Mouse (Mus musculus) midbrain, embryonic 13.5 days (tissue): ENCODE measurements at regions not wholly inside any gene's neighbourhood (a gene's known extent, or its start where the extent isn't known, plus 50 kb on each side); places are given as distances from the start of the nearest gene placed in this dataset.
"Not testable (repeated sequence)": the region's sequence is repeated elsewhere in the genome, so short reads cannot be mapped to it uniquely, and the experiment has no call there.

ENCODE experiments used
- ATAC-seq: fragments of 200-750 bp; cut with Nextera tagmentation; 2 replicates; pipeline ENCODE4 v1.8.0; 2017; ENCODE audit warnings: mild to moderate bottlenecking, moderate TSS enrichment, moderate library complexity
- H3K27ac ChIP-seq: fragments of 300-500 bp; sonication (generic); 2 replicates; pipeline ENCODE4 v1.5.1; 2015; ENCODE audit warnings: inconsistent platforms, mild to moderate bottlenecking, moderate library complexity
- H3K27me3 ChIP-seq: fragments of 300-500 bp; sonication (generic); 2 replicates; pipeline ENCODE4 v1.6.1; 2015; ENCODE audit warnings: mild to moderate bottlenecking, inconsistent platforms
- H3K36me3 ChIP-seq: fragments of 300-500 bp; sonication (generic); 2 replicates; pipeline ENCODE4 v1.6.1; 2015; ENCODE audit warnings: mild to moderate bottlenecking, inconsistent platforms
- H3K4me1 ChIP-seq: fragments of 300-500 bp; sonication (generic); replicated peaks from 2 replicates; pipeline ENCODE4 v1.6.1; 2015; ENCODE audit warnings: inconsistent platforms
- H3K4me2 ChIP-seq: fragments of 300-500 bp; sonication (generic); replicated peaks from 2 replicates; pipeline ENCODE4 v1.6.1; 2015; ENCODE audit warnings: moderate library complexity, mild to moderate bottlenecking, inconsistent platforms
- H3K4me3 ChIP-seq: fragments of 300-500 bp; sonication (generic); replicated peaks from 2 replicates; pipeline ENCODE4 v1.5.1; 2015; ENCODE audit warnings: mild to moderate bottlenecking, inconsistent platforms
- H3K9ac ChIP-seq: fragments of 300-500 bp; sonication (generic); replicated peaks from 2 replicates; pipeline ENCODE4 v1.6.1; 2015; ENCODE audit warnings: mild to moderate bottlenecking, inconsistent platforms
- H3K9me3 ChIP-seq: fragments of 300-500 bp; sonication (generic); 2 replicates; pipeline ENCODE4 v1.6.1; 2016; ENCODE audit warnings: mild to moderate bottlenecking, inconsistent platforms
- WGBS: fragments of 180-500 bp; shearing (Covaris S2); methylation state at CpG from one replicate; pipeline ENCODE4 v1.1.7; 2015; 5-methylcytosine and 5-hydroxymethylcytosine counted together

GRCm38 (mm10) chr16:12652180-12652579 is 457.3 kb upstream of the Ercc4 start:
- no peak overlapping the region for H3K4me3 ChIP-seq
- no peak overlapping the region for H3K9ac ChIP-seq
- ATAC-seq: no peak
- no peaks in the 10 kb centered on the region for H3K4me1 ChIP-seq
- WGBS: 80% methylated on average over 3 of the region's 3 CpGs
- H3K27ac ChIP-seq: no peak overlapping the region
- H3K36me3 ChIP-seq: no peaks in the 10 kb centered on the region
- H3K4me2 ChIP-seq: no peak overlapping the region
- H3K27me3 ChIP-seq: no peaks in the 10 kb centered on the region
- H3K9me3 ChIP-seq: no peaks in the 10 kb centered on the region

DNA sequence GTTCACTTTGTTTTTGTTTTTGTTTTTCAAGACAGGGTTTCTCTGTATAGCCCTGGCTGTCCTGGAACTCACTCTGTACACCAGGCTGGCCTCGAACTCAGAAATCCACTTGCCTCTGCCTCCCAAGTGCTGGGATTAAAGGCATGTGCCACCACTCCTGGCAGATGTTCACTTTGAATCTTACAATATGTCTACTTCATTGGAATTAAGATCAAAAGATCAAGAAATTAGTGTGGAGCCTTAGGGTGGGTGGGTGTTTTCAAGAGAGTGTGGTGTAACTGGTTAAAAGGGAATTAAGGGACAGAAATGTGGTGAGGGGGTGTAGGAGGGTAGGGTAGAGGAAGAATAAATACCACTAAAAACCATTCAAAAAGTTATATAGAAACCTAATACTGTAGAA is 435.8 kb upstream of the Ercc4 start:
- ATAC-seq, H3K9ac ChIP-seq, H3K9me3 ChIP-seq, H3K4me2 ChIP-seq, H3K4me1 ChIP-seq, H3K27me3 ChIP-seq, H3K27ac ChIP-seq, H3K36me3 ChIP-seq, H3K4me3 ChIP-seq: not testable (repeated sequence)
- 88% methylated on average over 1 of the region's 1 CpGs for WGBS

- H3K27ac ChIP-seq: no peak overlapping the region
- H3K4me1 ChIP-seq: no peaks in the 10 kb centered on the region
- no peak overlapping the region for H3K4me3 ChIP-seq
- ATAC-seq: no peak
- no peak overlapping the region for H3K4me2 ChIP-seq
- no peak overlapping the region for H3K9ac ChIP-seq
- no peaks in the 10 kb centered on the region for H3K27me3 ChIP-seq
- H3K9me3 ChIP-seq: no peaks in the 10 kb centered on the region
- no peaks in the 10 kb centered on the region for H3K36me3 ChIP-seq
- WGBS: 83% methylated on average over 2 of the region's 2 CpGs
These were observed 428.0 kb upstream of the Ercc4 start for GRCm38 (mm10) chr16:12681474-12681873.

DNA sequence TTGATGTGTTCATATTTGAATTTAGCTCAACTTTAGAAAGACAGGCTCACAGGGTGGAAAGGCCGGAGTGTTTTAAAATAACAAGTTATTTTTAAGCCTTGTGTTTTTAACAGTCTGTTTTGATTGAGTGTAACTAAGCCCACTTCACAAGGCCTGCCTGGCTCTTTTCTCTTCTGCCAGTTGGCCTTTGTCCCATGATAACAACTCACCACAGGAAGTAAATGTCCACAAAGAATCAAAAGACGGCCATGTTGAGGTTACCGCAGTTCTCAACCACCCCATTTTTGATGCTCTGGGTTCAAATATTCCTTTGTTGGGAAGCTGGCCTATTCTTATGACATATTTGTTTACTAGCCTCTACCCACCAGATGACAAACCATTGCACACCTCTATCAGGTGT is 423.7 kb upstream of the Ercc4 start:
- no peaks in the 10 kb centered on the region for H3K4me1 ChIP-seq
- no peak overlapping the region for H3K4me3 ChIP-seq
- no peak overlapping the region for H3K9ac ChIP-seq
- H3K9me3 ChIP-seq: no peaks in the 10 kb centered on the region
- no peak for ATAC-seq
- no peaks in the 10 kb centered on the region for H3K27me3 ChIP-seq
- 67% methylated on average over 3 of the region's 3 CpGs for WGBS
- H3K27ac ChIP-seq: no peak overlapping the region
- no peak overlapping the region for H3K4me2 ChIP-seq
- no peaks in the 10 kb centered on the region for H3K36me3 ChIP-seq

DNA sequence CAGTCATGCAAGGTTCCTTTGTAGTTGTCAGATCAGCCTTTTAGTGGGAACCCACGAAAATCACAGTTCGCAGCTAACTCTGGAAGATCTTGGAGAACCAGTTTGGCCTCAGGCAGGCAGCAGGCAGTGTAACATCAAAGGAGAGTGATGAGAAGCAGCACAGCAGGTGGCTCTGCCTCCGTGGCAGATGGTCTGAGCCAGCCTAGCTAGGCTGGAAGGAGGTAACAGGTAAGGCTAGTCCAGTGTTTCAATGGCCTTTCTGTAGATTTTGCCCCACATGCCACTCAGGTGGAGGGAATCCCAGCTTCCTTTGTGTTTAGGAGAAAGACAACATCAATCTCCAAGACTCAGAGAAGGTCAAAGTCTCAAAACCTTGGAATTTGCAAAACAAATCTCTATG is 417.7 kb upstream of the Ercc4 start:
- Histone ChIP-seq H3K27ac (no peak overlapping the region), H3K27me3 (no peaks in the 10 kb centered on the region), H3K36me3 (no peaks in the 10 kb centered on the region), H3K9ac (no peak overlapping the region), H3K4me1 (no peaks in the 10 kb centered on the region), H3K4me3 (no peak overlapping the region), H3K9me3 (no peaks in the 10 kb centered on the region), H3K4me2 (no peak overlapping the region)
- WGBS: 29% methylated on average over 3 of the region's 3 CpGs
- no peak for ATAC-seq

- Histone ChIP-seq H3K9ac (no peak overlapping the region), H3K27me3 (no peaks in the 10 kb centered on the region), H3K27ac (no peak overlapping the region), H3K36me3 (no peaks in the 10 kb centered on the region), H3K4me2 (no peak overlapping the region), H3K9me3 (no peaks in the 10 kb centered on the region), H3K4me1 (no peaks in the 10 kb centered on the region), H3K4me3 (no peak overlapping the region)
- no peak for ATAC-seq
- 73% methylated on average over 4 of the region's 5 CpGs for WGBS
These were observed 416.7 kb upstream of the Ercc4 start for GRCm38 (mm10) chr16:12692739-12693292.

- H3K4me2 ChIP-seq: no peak overlapping the region
- 71% methylated on average over 7 of the region's 7 CpGs for WGBS
- no peaks in the 10 kb centered on the region for H3K9me3 ChIP-seq
- no peak overlapping the region for H3K4me3 ChIP-seq
- H3K4me1 ChIP-seq: no peaks in the 10 kb centered on the region
- no peaks in the 10 kb centered on the region for H3K27me3 ChIP-seq
- H3K36me3 ChIP-seq: no peaks in the 10 kb centered on the region
- ATAC-seq: no peak
- H3K27ac ChIP-seq: no peak overlapping the region
- no peak overlapping the region for H3K9ac ChIP-seq
These were observed 416.1 kb upstream of the Ercc4 start for GRCm38 (mm10) chr16:12693346-12693745.

DNA sequence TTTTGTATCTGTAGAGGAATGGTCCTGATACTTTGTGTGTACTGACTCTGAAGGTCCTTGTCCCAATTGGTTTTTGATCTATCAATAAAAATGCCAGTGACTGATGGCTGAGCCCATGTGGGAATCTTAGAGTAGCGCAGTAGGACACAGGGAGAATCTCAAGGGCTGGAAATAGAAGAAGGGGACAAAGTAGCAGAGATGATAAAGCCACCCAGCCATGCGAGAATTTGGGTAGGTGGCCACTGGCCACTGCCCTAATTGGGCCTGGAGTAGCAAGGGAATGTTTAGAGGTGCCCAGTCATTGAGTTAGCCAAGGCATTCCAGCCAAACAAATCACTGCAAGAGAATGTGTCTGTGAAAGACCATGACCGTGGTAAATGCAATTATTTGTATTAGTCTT is 414.8 kb upstream of the Ercc4 start:
- H3K9ac ChIP-seq: no peak overlapping the region
- no peaks in the 10 kb centered on the region for H3K36me3 ChIP-seq
- no peaks in the 10 kb centered on the region for H3K27me3 ChIP-seq
- ATAC-seq: no peak
- H3K4me1 ChIP-seq: no peaks in the 10 kb centered on the region
- no peak overlapping the region for H3K4me2 ChIP-seq
- no peak overlapping the region for H3K4me3 ChIP-seq
- H3K9me3 ChIP-seq: no peaks in the 10 kb centered on the region
- WGBS: 88% methylated on average over 3 of the region's 3 CpGs
- no peak overlapping the region for H3K27ac ChIP-seq

- Histone ChIP-seq H3K4me2 (no peak overlapping the region), H3K4me3 (no peak overlapping the region), H3K36me3 (no peaks in the 10 kb centered on the region), H3K4me1 (no peaks in the 10 kb centered on the region), H3K9me3 (no peaks in the 10 kb centered on the region), H3K27me3 (no peaks in the 10 kb centered on the region), H3K27ac (no peak overlapping the region), H3K9ac (no peak overlapping the region)
- no peak for ATAC-seq
- WGBS: 93% methylated on average over 10 of the region's 10 CpGs
These were observed 412.4 kb upstream of the Ercc4 start for GRCm38 (mm10) chr16:12696939-12697621.

- no peak overlapping the region for H3K4me3 ChIP-seq
- H3K9ac ChIP-seq: no peak overlapping the region
- WGBS: 77% methylated on average over 5 of the region's 5 CpGs
- no peaks in the 10 kb centered on the region for H3K4me1 ChIP-seq
- no peaks in the 10 kb centered on the region for H3K36me3 ChIP-seq
- no peaks in the 10 kb centered on the region for H3K27me3 ChIP-seq
- no peak overlapping the region for H3K4me2 ChIP-seq
- ATAC-seq: peak; percentile 50; the same call in 1 of the 2 replicates
- no peaks in the 10 kb centered on the region for H3K9me3 ChIP-seq
- no peak overlapping the region for H3K27ac ChIP-seq
These were observed 409.9 kb upstream of the Ercc4 start for GRCm38 (mm10) chr16:12699557-12699956.

DNA sequence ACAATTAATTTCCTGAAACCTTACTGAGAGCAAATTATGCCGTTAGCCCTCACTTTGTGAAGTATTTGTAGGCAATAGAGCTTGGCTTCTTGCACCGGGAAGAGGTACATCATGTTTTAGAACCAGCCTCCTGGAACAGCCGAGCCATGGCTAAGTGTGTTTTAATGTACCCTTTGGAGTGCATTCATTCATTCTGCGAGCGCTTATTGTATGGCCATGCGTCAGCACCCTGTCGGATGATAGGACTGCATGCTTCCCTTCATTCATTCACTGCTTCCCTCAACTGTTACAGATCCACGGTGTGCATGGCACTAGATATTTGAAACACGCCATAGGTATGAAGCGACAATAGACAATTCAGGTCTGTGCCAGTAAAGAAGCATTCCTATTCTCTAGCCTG is 409.4 kb upstream of the Ercc4 start:
- Histone ChIP-seq H3K9me3 (no peaks in the 10 kb centered on the region), H3K27ac (no peak overlapping the region), H3K4me1 (no peaks in the 10 kb centered on the region), H3K36me3 (no peaks in the 10 kb centered on the region), H3K4me2 (no peak overlapping the region), H3K4me3 (no peak overlapping the region), H3K27me3 (no peaks in the 10 kb centered on the region), H3K9ac (no peak overlapping the region)
- ATAC-seq: no peak
- 83% methylated on average over 10 of the region's 10 CpGs for WGBS

DNA sequence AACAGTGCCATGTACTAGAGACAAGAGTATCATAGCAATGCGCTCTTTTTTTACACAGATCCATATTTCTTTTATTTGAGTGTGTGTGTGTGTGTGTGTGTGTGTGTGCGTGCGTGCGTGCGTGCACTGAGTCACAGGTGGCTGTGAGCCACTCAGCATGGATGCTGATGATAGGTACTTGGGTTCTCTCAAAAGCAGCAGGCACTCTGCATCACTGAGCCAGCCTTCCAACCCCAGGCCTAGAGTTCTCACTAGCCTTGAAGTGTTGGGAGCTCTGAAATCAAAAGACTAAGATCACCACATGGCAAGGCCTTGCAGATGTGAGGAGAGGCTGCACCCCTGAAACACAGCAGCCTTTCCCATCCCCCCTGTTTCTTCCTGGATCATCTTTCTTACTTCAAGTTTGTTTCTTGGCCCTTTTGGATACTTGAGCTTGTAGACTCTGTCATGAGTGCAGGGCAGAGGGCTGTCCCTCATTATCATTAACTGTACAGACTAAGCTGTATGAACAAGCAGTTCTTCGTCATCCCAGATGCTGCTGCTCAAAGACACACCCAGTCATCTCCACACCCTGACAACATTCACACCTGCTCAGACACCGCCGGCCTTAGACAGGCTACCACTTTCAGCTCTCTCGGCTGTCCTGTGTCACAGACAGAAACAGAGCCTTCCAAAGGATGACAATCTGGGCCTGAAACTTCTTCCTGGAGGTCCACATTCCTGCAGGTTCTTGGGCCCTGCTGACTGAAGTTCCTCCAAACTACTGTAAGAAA is 405.5 kb upstream of the Ercc4 start:
- Histone ChIP-seq H3K4me2 (no peak overlapping the region), H3K9ac (no peak overlapping the region), H3K27ac (no peak overlapping the region), H3K9me3 (no peaks in the 10 kb centered on the region), H3K27me3 (no peaks in the 10 kb centered on the region), H3K4me1 (no peaks in the 10 kb centered on the region), H3K4me3 (no peak overlapping the region), H3K36me3 (no peaks in the 10 kb centered on the region)
- 91% methylated on average over 9 of the region's 9 CpGs for WGBS
- no peak for ATAC-seq
